Mouse (Mus musculus): ENCODE results near the gene Stxbp3.

Stxbp3 gene

DNA sequence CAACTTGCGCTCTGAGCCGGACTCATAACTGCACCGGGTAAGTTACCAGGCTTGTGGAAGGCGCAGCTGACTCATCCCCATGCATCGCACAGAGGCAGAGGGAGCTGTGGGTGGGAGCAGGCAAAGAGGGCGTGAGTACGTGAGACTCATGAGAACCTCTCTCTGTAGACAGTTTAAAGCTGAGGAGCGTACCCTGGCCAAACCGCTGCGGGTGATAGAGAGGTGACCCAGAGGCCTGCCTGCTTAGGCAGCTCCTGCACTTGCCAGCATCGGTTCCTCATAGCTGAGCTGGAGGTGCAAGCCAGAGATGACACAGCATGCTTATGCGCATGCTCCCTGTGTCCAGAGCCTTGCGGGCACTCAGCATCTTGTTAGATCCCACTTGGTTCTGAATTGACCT is 68.1 kb downstream of the Stxbp3 start:
- in situ Hi-C loops (cut with MboI; ENCODE audit: low sequenced_read_pairs) = loop anchor here (10.0 kb wide), 1 partner anchor 133 kb away; no protein-coding TSS in a partner anchor

DNA sequence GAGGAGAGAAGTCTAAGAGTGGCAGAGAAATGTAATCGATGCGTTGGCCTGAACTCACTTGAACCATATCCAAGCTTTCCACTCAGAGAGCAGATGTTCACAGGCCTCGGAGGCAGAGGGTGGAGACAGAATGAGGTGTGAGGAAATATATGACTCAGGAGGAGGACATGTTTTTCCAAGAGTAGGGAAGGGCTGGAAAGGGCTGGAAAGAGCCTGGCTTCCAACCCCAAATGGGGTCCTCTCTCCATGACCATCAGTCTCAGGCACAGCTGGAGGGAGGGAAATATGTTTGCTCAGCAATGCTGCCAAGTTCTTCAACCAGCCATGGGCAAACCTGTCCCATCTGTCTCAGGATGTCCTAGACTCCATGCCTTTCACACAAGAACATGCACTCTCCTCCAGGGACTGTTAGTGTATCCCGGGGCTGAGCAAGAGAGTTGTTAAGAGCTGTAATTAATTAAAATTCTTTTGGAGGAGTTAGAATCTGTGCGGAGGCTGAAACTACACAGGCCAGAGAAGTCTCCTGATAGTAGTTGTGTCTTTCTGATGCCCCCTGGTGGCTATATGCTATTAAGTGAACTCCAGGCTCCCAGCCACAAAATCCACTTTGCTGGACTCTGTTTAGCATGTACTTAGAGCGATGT is 69.5 kb downstream of the Stxbp3 start:
- in situ Hi-C loops (cut with MboI; ENCODE audit: low sequenced_read_pairs) = loop anchor here (10.0 kb wide), 1 partner anchor 134 kb away; no protein-coding TSS in a partner anchor

DNA sequence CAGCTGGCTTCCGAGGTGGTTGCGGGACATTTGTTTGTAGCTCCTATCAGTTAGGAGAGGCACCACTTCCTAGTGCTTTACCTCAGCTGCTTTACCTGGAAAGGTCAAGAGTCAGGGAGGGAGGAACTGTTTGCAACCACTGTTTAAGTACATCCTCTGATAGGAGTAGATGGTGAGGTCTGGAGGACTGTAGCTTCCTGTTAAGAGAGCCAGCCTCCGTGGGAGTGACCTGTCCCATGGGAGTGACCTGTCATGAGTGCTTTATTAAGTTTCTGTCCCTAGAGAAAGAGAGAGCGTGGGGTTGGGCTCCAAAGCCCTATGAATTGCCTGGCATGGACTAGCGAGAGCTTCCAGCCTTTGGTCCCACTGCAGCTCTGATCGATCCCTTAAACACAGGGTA is 70.8 kb downstream of the Stxbp3 start:
- in situ Hi-C loops (cut with MboI; ENCODE audit: low sequenced_read_pairs) = no loop called here

DNA sequence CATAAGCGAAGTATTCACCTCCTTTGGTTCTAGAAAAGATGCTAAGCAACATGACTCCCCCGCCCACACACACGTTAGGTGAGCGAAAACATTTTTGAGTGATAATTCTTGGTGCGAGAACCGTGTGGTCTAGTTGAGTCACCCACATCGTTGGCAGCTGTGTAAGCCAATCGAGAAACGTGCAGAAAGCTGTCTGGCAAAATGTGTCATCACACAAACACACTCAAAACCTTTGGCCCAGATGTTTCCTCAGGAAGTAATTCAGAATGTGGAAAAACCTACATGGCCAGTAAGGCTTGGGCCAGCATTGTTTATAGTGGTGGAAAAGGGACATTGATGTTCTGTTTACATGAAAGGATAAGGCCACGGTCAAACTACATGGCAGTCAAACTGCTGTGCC is 72.9 kb downstream of the Stxbp3 start:
- in situ Hi-C loops (cut with MboI; ENCODE audit: low sequenced_read_pairs) = no loop called here

DNA sequence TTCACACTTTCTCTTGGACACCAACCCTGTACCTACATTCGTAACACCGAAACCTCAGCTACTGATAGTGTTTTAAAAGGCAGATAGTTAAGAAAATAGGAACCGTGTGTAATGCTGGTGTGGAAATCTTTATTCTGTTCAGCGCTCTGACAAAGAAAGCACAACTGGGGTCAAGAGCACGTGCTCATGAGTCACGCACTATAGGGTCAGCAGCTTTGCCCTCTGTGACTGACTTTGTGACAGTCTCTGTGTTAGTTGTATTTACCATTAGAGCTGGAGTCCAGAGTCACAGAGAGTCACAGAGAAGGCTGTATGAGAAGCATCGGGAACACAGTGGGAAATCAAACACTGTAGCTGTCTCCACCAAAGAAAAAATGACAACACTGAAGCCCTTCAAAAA is 73.4 kb downstream of the Stxbp3 start:
- in situ Hi-C loops (cut with MboI; ENCODE audit: low sequenced_read_pairs) = no loop called here

DNA sequence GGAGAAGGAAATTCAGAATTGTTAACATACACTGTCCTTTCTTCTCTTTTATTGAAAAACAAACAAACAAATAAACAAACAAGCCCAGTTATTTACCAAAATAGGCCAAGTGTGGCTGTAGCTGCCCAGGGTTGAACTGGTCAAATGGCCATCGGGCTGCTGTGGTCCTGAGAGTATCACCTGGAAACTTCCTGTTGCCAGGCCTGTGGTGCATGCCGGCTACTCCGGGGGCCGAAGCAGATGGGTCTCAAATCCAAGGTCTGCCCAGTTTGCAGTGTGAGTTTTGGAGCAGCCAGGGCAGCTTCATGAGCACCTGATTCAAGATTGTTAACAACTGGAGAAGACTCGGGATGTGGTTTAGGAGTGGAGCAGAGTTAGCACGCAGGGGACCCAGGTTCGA is 74.8 kb downstream of the Stxbp3 start:
- in situ Hi-C loops (cut with MboI; ENCODE audit: low sequenced_read_pairs) = no loop called here

DNA sequence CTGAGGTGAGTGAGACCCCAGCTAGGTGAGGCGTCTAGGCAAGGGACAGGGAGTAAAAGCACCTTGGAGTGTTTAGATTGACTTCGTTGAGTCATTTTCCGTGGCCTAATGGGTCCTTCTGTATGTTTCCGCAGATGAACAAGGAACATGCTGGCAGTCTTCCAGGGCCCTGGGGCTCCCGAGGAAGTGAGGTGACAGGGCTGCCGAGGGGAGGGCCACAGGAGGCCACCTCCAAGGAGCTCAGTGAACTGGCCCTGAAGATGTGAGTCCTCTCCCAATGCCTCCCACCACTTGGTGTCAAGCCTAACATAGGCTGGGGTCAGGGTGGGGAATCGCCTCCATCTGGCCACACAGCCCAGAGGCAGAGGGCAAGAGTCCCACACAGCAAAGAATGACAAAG is 75.3 kb downstream of the Stxbp3 start:
- in situ Hi-C loops (cut with MboI; ENCODE audit: low sequenced_read_pairs) = no loop called here

DNA sequence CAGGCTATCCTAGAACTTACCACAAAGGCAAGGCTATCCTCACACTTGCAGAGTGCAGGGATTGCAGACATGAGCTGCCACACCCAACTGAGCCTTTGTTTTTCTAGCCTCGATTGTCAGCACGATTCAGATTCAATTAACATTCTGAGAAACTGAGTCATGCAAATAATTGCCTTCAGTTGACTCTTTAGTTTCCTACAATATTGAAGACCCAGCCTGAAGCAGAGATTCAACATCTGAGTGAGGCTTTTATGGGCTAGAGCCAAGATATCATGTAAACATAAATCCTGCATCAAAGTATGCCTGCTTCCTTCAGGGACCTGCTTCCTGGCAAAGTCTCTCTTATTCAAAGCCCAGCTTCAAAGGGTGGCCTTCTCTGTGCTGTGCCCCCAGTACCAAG is 76.6 kb downstream of the Stxbp3 start:
- in situ Hi-C loops (cut with MboI; ENCODE audit: low sequenced_read_pairs) = no loop called here

DNA sequence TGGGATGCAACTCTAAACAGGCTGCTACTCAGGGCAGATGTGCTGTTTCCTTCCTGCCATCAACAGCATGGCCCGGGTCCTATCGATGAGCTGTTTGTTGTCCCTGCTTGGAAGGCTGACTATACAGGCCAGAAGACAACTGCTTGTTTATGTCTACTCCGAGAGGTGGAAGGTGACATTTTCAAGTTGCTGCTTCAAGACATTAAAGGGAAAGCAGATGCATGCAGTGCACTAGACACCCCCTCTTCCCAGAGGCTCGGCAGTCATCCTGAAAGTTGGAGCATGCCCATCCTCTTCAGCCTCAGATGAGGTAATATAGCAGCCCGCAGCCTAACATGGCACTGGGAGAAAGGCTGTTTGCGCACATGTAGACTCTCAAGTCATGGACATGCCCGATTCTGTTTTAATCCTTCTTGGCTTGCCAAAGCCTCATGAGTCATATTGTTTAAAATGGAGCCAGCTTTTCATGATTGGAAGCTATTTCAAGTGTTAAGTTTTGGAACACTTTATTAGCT is 77.7 kb downstream of the Stxbp3 start:
- in situ Hi-C loops (cut with MboI; ENCODE audit: low sequenced_read_pairs) = no loop called here

DNA sequence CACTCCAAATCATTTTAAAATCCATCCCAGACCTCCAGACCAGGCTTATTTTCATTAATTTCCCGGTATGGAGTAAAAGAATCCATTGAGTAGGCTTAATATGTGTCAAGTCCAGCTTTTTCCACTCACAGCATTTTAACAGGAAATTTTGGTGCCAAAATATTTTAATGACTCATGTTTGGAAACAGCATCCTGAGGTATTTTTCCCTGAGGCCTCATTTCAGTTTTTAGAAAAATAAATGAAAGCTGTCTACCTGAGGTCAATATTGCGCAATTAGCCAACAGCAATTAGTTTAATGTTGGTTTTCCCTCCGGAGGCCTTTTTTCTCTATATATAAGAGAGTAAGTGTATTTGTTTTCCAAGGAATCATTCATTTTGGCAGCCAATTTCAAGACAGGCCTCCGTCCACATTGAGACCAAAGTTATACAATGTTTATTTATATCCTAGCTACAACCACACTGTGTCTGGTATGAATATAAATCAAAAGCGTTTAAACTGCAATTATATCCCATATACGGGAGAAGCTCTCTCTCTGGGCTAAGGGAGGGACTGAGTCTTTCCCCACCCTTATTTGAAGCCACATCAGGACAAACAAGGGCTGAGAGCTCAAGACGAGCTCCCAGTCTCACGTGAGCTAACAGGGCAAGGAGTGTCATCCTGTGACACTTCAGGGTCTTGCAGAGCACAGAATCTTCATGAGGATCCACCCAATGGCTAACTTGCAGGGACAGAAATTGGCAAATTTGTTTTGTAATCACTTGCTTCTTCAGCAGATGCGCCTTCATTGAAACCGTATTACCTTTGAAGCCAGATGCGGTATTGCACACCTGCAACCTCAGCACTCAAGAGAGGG is 80.5 kb downstream of the Stxbp3 start:
- in situ Hi-C loops (cut with MboI; ENCODE audit: low sequenced_read_pairs) = no loop called here

DNA sequence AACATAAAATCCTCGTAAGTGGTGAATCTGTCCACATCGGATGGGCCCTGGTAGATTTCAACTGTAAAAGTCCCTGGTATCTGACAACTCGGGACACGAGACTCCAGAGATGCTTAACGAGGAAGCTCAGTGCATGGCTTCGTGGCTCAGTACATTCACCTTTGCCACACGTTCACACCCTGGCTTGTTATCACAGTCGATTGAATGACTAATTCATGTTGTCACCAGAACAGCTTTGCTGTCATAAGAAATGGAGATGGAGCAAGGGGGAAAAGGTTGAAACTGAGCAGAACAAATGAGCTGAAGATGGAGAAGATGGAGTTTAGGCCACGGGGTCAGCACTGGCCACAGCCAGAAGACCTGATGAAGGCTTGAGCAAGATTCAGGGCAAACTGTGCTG is 82.8 kb downstream of the Stxbp3 start:
- in situ Hi-C loops (cut with MboI; ENCODE audit: low sequenced_read_pairs) = no loop called here

DNA sequence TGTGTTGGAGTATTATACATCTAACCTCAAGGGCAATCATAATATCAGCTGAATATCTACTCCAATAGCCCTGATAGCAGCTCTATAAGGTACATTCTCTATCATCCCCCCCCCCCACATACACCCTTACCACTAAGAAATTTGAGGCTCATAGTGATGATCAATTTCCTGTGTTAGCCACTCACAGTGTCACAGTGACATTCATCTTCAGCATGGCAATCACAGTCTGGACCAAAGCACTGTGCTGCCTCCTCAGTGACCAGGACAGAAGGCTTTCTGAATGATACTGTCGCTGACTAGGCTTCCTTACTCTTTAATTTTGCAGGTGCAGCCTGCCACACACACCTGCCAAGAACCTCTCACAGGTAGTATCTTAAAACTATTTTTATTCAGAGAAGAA is 84.2 kb downstream of the Stxbp3 start:
- in situ Hi-C loops (cut with MboI; ENCODE audit: low sequenced_read_pairs) = no loop called here

DNA sequence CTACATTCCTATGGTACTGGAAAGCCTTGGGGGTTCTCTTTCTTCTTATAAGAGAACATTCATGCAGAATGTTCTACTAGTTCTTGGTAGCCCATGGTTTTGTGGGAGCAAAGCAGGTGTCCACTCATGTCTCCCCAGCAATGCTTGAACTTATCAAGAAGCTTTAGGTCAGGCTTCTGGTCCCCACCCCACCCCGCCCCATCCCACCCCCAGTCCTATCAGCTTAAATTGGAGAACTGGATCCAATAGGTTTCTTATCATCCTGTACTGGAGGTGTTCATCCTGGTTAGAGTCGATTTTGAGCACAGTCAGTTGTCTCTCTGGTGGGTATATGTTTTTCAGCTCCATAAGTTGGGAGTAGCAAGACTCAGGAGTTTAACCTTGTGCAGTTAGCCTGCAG is 84.8 kb downstream of the Stxbp3 start:
- in situ Hi-C loops (cut with MboI; ENCODE audit: low sequenced_read_pairs) = no loop called here

DNA sequence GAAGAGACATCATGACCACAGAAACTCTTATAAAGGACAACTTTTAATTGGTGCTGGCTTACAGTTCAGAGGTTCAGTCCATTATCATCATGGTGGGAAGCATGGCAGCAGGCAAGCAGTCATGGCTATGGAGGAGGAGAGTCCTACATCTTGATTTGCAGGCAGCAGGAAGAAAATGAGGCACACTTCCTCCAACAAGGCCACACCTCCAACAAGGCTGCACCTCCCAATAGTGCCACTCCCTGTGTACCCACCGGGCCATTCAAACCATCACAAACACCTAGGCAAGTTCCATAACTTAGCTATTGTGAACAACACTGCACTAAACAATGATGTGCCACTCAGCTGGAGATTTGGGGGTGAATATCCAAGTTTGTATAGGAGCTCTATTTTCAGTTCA is 85.8 kb downstream of the Stxbp3 start:
- in situ Hi-C loops (cut with MboI; ENCODE audit: low sequenced_read_pairs) = no loop called here

DNA sequence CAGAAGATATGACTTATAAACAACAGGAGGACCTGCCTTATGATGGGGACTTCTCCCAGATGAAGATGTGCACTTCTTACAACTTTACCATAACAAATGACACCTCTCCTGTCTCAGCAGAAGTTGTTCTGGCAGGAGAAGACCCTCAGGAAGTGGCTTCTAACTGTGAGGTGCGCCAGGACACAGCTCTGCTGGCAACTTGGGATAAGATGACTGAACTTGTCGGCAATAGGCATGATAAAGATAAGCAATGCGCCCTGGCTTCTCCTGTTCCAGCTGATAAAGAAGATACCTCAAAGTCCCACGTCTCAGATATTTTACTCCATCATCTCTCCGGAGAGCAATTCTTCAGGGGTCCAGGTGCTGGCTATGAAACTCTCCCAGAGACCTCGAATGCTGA is 88.6 kb downstream of the Stxbp3 start:
- in situ Hi-C loops (cut with MboI; ENCODE audit: low sequenced_read_pairs) = no loop called here

DNA sequence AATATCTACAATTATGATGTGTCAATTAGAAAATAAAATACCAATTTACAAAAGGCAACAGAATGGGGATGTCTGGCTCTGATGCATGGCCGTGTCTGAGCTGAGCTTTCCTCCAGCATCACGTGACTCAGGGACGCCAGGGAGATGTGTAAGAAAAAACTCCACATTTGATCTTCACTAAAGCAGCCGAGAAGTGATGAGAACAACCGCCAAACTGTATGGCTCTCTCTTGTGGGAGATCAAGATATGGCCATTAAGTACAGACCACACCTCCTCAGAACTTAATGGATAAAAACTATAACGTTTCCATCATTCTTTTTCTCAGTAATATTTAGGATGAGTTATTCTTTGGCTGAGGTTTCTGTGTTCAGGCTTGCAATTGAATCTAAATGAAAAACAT is 89.3 kb downstream of the Stxbp3 start:
- in situ Hi-C loops (cut with MboI; ENCODE audit: low sequenced_read_pairs) = no loop called here

DNA sequence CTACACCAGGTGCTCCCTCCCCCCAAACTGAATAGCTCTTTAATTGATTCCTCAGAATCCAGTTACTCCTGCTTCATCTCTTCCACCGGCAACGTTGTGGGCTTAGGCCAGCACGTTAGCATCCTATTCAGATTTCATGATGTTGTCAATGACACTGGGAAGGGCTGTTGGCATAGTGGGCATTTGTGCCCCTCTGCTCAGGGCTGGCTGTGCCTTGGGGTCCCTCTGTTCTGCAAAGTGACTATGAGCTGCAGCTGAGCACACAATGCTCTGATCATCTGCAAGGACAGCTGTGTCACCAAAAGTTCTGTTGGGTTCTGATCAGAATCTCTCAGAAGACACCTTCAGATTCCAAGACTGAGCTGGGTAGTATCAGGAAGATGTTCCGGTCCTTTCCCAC is 96.3 kb downstream of the Stxbp3 start:
- in situ Hi-C loops (cut with MboI; ENCODE audit: low sequenced_read_pairs) = no loop called here
